Mouse (Mus musculus) heart, adult 11 months (tissue): ENCODE results near the gene Apol7e.

Source experiments
- DNase-seq: peaks from one replicate; pipeline ENCODE4 v3.0.0; 2022

The Apol7e gene

GRCm38 (mm10) chr15:77741556-77741955, 42.9 kb downstream of the Apol7e start:
- DNase-seq, result peak; percentile 76

- peak; percentile 59 for DNase-seq
Observed at GRCm38 (mm10) chr15:77744632-77745031, 46.0 kb downstream of the Apol7e start.

DNA sequence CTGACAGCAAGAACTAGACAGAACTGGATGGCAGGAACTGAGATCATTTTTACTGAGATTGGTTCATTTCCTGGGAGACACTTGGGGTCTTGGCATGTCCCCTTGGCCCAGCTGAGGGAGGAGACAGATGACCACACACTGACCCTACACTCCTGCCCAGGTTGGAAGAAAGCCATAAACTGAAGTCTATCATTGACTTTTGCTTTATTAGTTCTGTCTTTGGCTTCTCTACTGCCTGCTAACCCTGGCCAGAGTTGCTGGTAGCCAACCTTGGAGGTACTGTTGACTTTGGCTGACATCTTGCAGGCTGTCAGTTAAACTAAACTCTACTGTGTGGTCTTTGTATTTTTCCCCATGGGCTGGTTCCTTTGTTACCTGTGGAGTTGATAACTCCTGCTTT, 46.4 kb downstream of the Apol7e start:
- DNase-seq, result peak; percentile 77

GRCm38 (mm10) chr15:77746326-77746725, 47.7 kb downstream of the Apol7e start:
- DNase-seq, result no peak

DNA sequence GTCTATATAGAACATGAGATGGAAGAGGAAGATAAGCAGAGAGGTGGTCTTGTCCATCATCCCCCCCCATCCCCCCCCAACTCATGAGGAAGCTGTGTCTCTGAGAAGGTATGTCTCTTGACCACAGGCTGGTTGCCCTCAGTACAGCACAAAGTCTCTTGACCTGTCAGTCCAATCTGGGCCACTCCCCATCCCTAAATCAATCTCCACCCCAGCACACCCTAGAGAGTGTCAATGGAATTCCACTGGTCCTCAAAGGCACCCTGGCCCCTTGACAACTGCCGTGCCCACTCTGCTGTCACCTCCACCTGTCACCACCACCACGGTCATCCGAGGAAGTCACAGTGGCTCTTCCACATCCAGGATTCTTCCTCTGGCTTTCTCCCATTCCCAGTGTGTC, 49.8 kb downstream of the Apol7e start:
- DNase-seq, result no peak

GRCm38 (mm10) chr15:77749717-77750116, 51.1 kb downstream of the Apol7e start:
- DNase-seq, result peak; percentile 90

DNA sequence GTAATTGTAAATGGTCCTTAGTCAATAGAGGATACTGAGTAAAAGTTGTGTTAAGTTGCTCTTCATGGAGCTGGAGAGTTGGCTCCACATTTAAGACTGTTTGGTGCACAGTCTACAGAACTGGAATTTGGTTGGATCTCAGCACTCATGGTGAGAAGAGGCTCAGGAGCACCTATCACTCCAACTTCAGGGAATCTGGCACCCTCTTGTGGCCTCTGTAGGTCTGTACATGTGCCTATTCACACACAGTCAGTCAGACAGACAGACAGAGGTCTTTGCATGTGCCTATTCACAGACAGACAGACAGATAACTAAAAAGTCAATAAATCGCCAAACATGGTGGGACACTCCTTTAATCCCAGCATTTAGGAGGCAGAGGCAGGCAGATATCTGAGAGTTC, 51.8 kb downstream of the Apol7e start:
- DNase-seq, result peak; percentile 91

GRCm38 (mm10) chr15:77752443-77752842, 53.8 kb downstream of the Apol7e start:
- no peak for DNase-seq

GRCm38 (mm10) chr15:77755132-77755531, 56.5 kb downstream of the Apol7e start:
- no peak for DNase-seq

- DNase-seq, result no peak
Observed at GRCm38 (mm10) chr15:77756081-77756480, 57.4 kb downstream of the Apol7e start.

DNA sequence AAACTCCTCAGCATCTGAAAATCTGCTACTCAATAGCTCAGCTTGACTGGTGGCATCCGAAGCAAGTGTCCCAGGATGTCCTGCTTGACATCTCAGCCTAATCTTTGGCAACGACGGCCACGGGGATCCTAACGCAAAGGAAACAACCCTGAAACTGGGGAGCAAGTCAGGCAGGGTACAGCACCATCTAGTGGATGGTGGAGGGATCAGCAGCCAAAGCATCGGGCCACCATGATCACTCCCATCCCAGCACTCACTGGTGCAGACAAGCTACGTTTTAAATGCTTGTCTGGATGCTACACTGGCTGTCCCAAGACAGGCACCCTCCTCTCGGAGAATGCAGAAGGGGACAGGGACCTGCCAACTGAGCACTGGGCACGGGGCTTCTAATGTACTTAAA, 58.2 kb downstream of the Apol7e start, which contains the start of gene Apol8:
Gene Apol8, minus strand, starts transcription at position 156 of the 400 bp plus-strand sequence.
- peak; percentile 96 for DNase-seq

GRCm38 (mm10) chr15:77757586-77758226, 59.0 kb downstream of the Apol7e start:
- no peak for DNase-seq

DNA sequence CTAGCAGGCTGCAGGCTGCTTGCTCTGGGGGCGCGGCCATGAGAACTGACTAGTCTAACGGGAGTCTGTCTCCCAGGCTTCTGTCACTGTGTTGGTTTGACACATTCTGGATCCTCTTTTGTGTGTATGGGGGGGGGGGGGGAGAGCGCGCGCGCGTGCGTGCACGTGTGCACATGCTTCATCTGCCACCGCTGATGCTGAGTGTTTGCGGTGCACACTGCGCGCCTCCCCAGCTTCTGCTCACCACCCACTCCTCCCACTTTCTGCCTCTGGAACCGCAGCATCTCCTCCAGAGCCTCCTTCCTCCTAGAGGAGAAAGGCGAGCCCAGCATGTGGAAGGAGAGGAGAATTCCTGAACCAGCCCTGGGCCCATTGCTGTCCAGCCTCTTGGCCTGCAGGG, 61.4 kb downstream of the Apol7e start:
- DNase-seq, result no peak

DNA sequence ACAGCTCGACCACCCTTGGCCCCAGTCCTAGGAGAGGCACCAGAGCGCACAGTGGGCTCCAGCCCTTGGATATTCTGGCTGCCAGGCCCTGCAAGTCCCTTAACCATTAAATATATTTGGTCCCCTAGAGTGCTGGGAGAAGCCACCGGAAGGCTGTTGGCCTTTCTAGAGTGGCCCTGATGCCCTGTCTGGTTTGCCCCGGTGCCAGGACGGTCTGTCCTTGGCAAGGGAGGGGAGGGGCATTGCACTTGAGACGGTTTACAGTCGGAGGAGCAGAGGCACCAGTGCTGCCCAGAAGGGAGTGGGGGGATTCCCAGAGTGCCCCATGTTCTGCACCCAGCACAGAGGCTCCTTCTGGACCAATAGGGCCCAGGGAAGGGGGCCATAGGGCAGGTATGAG, 62.4 kb downstream of the Apol7e start:
- peak; percentile 89 for DNase-seq

DNA sequence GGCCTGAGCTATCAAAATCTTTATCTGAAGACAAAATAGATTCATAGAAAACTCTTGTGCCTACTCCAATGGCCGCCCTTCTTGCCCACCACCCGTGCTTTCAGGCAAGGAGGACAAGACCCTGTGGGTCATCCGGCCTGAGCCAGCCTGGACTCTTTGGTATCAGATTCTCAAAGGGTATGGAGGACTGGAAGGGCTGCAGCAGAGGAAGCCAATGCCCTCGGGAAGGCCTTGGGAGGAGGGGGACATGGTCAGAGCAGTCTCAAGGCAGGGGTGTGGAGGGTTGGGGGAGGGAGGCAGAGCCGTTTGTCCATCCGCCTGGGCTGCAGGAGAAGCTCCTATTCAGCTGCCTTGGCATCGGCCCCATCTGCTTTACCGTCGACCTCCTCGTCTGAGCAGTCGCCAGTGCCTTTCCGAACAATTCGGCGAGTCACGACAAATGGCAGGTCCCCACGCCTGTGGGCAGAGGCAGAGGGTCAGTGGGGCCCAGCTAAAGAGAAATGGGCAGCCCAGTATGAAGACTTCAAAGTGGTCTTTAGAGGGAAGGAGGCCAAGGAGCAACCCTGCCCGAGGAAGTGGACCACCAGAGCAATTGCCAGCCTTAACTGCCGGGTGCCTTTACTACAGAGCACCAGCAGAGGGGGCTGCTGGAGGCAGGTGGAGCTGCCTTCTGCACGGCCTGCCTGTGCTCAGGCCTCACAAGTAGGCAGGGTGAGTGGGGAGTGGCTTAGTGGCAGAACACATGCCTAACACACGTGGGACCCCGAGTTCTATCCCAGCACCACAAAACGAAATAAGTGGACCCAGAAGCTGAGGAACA, 63.1 kb downstream of the Apol7e start:
- DNase-seq, result peak; percentile 95

GRCm38 (mm10) chr15:77763050-77763449, 64.4 kb downstream of the Apol7e start:
- DNase-seq, result peak; percentile 89

DNA sequence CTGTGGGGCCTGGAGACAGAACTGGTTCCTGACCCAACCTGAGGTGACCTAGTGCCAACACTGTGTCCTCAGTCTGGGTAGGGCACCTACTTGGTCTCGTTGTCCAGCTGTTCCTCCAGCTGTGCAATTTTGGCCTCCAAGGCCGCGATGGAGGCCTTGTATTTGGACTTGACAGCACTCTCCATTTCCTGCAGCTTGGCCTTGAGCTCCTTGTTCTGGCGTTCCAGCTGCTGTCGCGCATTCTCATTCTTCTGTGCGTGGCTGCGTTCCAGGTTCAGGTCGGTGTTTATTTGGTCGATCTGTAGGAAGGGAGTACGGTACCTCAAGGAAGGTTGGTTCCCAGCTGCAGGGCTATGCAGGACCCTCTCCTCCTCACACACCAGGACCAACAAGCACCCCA, 65.0 kb downstream of the Apol7e start:
- peak; percentile 95 for DNase-seq

DNA sequence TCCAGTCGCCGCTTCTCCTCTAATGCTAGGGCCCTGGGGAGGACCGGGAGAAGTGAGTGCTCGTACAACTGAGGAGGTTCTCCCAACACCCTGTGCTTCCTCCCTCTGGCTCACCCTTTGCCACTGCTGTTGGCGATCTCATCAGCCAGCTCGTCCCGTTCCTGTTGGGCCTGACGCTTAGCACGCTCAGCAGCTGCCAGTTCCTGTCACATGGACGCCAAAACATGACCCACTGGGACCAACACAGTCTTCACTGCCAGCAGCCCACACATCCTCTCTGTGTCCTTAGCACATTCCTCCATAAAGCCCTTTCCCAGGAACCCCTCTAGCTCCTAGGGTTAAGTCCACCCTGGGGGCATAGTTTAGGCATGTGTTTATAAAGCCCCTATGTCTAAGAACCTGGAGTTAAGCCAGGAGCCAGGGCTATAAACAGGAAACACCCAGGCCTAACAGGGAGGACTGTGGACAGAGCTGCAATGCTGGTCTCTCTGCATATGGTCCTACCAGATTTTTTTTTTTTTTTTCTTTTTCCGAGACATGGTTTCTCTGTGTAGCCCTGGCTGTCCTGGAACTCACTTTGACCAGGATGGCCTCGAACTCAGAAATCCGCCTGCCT, 65.8 kb downstream of the Apol7e start:
- peak; percentile 99 for DNase-seq

DNA sequence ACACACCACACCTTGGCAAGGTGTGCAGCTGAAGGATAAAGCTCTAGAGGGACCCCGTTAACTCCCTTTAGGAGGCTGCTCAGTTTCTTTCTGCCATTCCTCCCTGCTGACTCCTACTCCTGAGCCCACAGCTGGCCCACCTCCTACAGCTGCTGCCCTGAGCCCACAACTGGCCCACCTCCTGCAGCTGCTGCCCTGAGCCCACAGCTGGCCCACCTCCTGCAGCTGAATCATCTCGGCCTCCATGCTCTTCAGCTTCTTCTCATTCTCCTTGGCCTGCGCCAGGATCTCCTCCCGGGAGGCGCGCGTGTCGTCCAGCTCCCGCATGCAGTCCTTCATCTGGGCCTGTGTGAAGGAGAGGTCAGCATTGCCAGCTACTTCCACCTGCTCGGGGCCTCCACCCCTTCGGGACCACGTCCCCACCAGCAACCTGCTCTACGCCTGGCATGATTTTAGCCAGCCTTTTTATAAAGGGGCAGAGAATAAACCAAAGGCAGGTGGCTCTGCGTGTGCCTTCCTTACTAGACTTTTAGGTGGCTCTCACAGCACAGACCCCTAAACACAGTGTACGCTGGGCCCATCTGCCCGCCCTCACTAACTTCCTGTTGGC, 66.9 kb downstream of the Apol7e start:
- peak; percentile 92 for DNase-seq

DNA sequence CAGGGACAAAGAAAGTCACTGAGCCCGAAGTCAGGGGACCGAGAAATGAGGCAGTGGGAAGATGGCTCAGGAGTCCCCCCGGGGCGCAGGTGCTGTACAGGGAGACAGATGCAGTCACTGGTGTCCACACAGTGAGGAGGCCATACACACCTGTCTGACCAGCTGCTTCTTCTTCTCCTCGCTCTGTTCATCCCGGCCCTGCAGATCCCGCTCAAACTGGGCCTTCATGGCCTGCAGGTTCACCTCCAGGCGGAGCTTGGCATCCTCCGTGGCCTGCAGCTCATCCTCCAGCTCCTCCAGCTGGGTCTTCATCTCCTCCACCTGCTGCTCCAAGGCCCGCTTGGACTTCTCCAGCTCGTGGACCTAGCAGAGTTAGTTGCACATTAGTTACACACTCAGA, 68.3 kb downstream of the Apol7e start:
- peak; percentile 91 for DNase-seq
